8 mouse cellular contexts compared by ENCODE assay signal in genomic region chrX:151016938-151017877, GRCm38 (mm10). TPM values are rescaled to one million over a fixed set of nuclear protein-coding genes. Genes with fewer than 3 reads are reported as not detected.
A peak's percentile ranks its signal among the peaks of the same experiment; 100 is the strongest.
DNase-seq lines count a peak whose midpoint lies in the region; ATAC-seq and TF ChIP-seq lines count a peak whose summit lies in the region.

Gnl3l (minus strand) TSS chrX:151017322.

- peak within 1 kb of the TSS; percentile 87 for H3K27ac ChIP-seq in MEL (ENCODE audit: control insufficient read depth, low read depth, low read length)
- H3K27ac ChIP-seq in cerebellum, adult 2 months (ENCODE audit: insufficient read depth, low read length), result peak within 1 kb of the TSS; percentile 93
- peak within 1 kb of the TSS; percentile 85 for H3K27ac ChIP-seq in forebrain, postnatal 0 days (ENCODE audit: low read depth, low read length)
- peak within 1 kb of the TSS; percentile 73 for H3K27ac ChIP-seq in lung, embryonic 15.5 days

- peak; percentile 98 for DNase-seq in MEL (ENCODE audit: low read depth, low spot score)
- DNase-seq in cerebellum, adult 2 months, result peak; percentile 88 to 89
- peak; percentile 94 for DNase-seq in forebrain, postnatal 0 days
- peak; percentile 91 for DNase-seq in heart, postnatal 4 days
- DNase-seq in layer of hippocampus, adult 8-10 months (ENCODE audit: low spot score in 2 of 2), result peak; percentile 83 to 86
- DNase-seq in ovary, adult 18-20 months (ENCODE audit: low spot score), result peak; percentile 84
- DNase-seq in thymus, postnatal 0 days (ENCODE audit: low spot score), result peak; percentile 92

- peak within 1 kb of the TSS; percentile 48 for H3K4me2 ChIP-seq in forebrain, postnatal 0 days (ENCODE audit: low read depth)
- H3K4me2 ChIP-seq in lung, embryonic 15.5 days, result peak within 1 kb of the TSS; percentile 55

- 8% methylated on average over 43 of the region's 43 CpGs for WGBS in cerebellum, adult 2 months
- 31% methylated on average over 43 of the region's 43 CpGs for WGBS in forebrain, postnatal 0 days
- WGBS in lung, embryonic 15.5 days, result 14% methylated on average over 43 of the region's 43 CpGs

- H3K4me3 ChIP-seq in MEL (ENCODE audit: control insufficient read depth in 1 of 2, insufficient read depth in 1 of 2, low read depth in 2 of 2, low read length in 2 of 2), result peak within 1 kb of the TSS; percentile 75 to 93
- H3K4me3 ChIP-seq in cerebellum, adult 2 months (replicated peaks; ENCODE audit: insufficient read depth, low read depth, low read length), result peak within 1 kb of the TSS; percentile 95
- peak within 1 kb of the TSS; percentile 44 for H3K4me3 ChIP-seq in forebrain, postnatal 0 days (ENCODE audit: low read depth, low read length)
- H3K4me3 ChIP-seq in lung, embryonic 15.5 days, result peak within 1 kb of the TSS; percentile 49

- TF ChIP-seq EP300 in MEL (IDR thresholded peaks at IDR 0.05; ENCODE audit: low read depth in 1 of 2, low read length in 2 of 2), result peak in 1 of 2 experiments; percentile 39; a peak in 2 of 4 replicates

- peak; percentile 42 to 77 (median 44) for TF ChIP-seq CTCF in MEL (IDR thresholded peaks at IDR 0.05 in 2 of 3, conservative IDR thresholded peaks at IDR 0.05 in 1 of 3; ENCODE audit: control insufficient read depth in 1 of 3, insufficient read depth in 1 of 3, low read depth in 2 of 3, low read length in 3 of 3, poor library complexity in 1 of 3, severe bottlenecking in 1 of 3)
- TF ChIP-seq CTCF in cerebellum, adult 2 months (IDR thresholded peaks at IDR 0.05; ENCODE audit: borderline replicate concordance, insufficient read depth, low read depth, low read length), result peak; percentile 44; the same call in 1 of the 2 replicates
- peak; percentile 66 for TF ChIP-seq CTCF in forebrain, postnatal 0 days (IDR thresholded peaks at IDR 0.05; ENCODE audit: low read depth)

- no peak for TF ChIP-seq RAD21 in MEL (IDR thresholded peaks at IDR 0.05; ENCODE audit: low read depth, low read length)

- H3K9me3 ChIP-seq in MEL (replicated peaks; ENCODE audit: insufficient read depth, low read length), result no peaks in the 10 kb centered on the region
- H3K9me3 ChIP-seq in forebrain, postnatal 0 days (ENCODE audit: low read length), result no peaks in the 10 kb centered on the region
- no peaks in the 10 kb centered on the region for H3K9me3 ChIP-seq in lung, embryonic 15.5 days

- H3K4me1 ChIP-seq in MEL (ENCODE audit: control insufficient read depth in 1 of 2, insufficient read depth in 2 of 2, low read length in 2 of 2), result peaks cover 0 to 14% of the 10 kb centered on the region in 2 experiments; a peak in 2 of 4 replicates
- H3K4me1 ChIP-seq in cerebellum, adult 2 months (ENCODE audit: control insufficient read depth, insufficient read depth, low read length), result 0 out of 2 replicates have a peak, but pooled peaks cover 2% of the 10 kb centered on the region
- H3K4me1 ChIP-seq in forebrain, postnatal 0 days (ENCODE audit: insufficient read depth), result no peaks in the 10 kb centered on the region
- no peaks in the 10 kb centered on the region for H3K4me1 ChIP-seq in lung, embryonic 15.5 days

- no peaks in the 10 kb centered on the region for H3K27me3 ChIP-seq in MEL (ENCODE audit: control insufficient read depth in 1 of 2, insufficient read depth in 2 of 2, low read length in 2 of 2)
- no peaks in the 10 kb centered on the region for H3K27me3 ChIP-seq in cerebellum, adult 2 months (ENCODE audit: control insufficient read depth, insufficient read depth, low read length)
- H3K27me3 ChIP-seq in forebrain, postnatal 0 days (ENCODE audit: insufficient read depth, low read length), result no peaks in the 10 kb centered on the region
- no peaks in the 10 kb centered on the region for H3K27me3 ChIP-seq in lung, embryonic 15.5 days

- peaks cover 3 to 16% of the 10 kb centered on the region in 2 experiments; a peak in 3 of 4 replicates for H3K36me3 ChIP-seq in MEL (ENCODE audit: control insufficient read depth in 1 of 2, insufficient read depth in 2 of 2, low read length in 2 of 2)
- peaks cover 3% of the 10 kb centered on the region; the same call in 1 of the 2 replicates for H3K36me3 ChIP-seq in forebrain, postnatal 0 days (ENCODE audit: insufficient read depth)
- peaks cover 7% of the 10 kb centered on the region; the same call in 1 of the 2 replicates for H3K36me3 ChIP-seq in lung, embryonic 15.5 days

- peak; percentile 50 to 95 for TF ChIP-seq POLR2A in MEL (IDR thresholded peaks at IDR 0.05; ENCODE audit: control insufficient read depth in 1 of 2, insufficient read depth in 1 of 2, low read depth in 1 of 2, low read length in 2 of 2, poor library complexity in 1 of 2)
- TF ChIP-seq POLR2A in cerebellum, adult 2 months (IDR thresholded peaks at IDR 0.05; ENCODE audit: borderline replicate concordance, insufficient read depth, low read length), result peak; percentile 72; the same call in 1 of the 2 replicates

- H3K79me2 ChIP-seq in MEL (ENCODE audit: control insufficient read depth, insufficient read depth, low read length, poor library complexity), result peaks cover 10% of the 10 kb centered on the region

- peak within 1 kb of the TSS; percentile 82 for H3K9ac ChIP-seq in MEL (ENCODE audit: control insufficient read depth, low read depth, low read length, poor library complexity, severe bottlenecking)
- peak within 1 kb of the TSS; percentile 53 for H3K9ac ChIP-seq in forebrain, postnatal 0 days
- H3K9ac ChIP-seq in lung, embryonic 15.5 days, result peak within 1 kb of the TSS; percentile 38; the same call in 1 of the 2 replicates

- ATAC-seq in forebrain, postnatal 0 days, result peak; percentile 97
- ATAC-seq in lung, embryonic 15.5 days (ENCODE audit: borderline replicate concordance, extremely low read depth, low FRiP score, low TSS enrichment), result peak; percentile 98

TF ChIP-seq in MEL, 35 proteins besides CTCF, POLR2A, EP300 and RAD21 (continues in another document):
- TF ChIP-seq POLR2AphosphoS5 (IDR thresholded peaks at IDR 0.05; ENCODE audit: borderline replicate concordance, low read depth, low read length) (no peak), MAFK (IDR thresholded peaks at IDR 0.05; ENCODE audit: borderline replicate concordance, low read depth, low read length) (no peak), TBP (IDR thresholded peaks at IDR 0.05; ENCODE audit: low read depth, low read length) (peak; percentile 73), ETS1 (IDR thresholded peaks at IDR 0.05; ENCODE audit: low read depth, low read length) (0 out of 2 replicates have a peak, but pooled peaks have one; percentile 46), TAL1 (IDR thresholded peaks at IDR 0.05; ENCODE audit: low read length) (no peak), NRF1 (IDR thresholded peaks at IDR 0.05; ENCODE audit: insufficient read depth, low read depth, low read length, poor library complexity, severe bottlenecking) (0 out of 2 replicates have a peak, but pooled peaks have one; percentile 52), MAZ (IDR thresholded peaks at IDR 0.05; ENCODE audit: low read depth, low read length) (peak; percentile 78; the same call in 1 of the 2 replicates), USF2 (IDR thresholded peaks at IDR 0.05; ENCODE audit: borderline replicate concordance in 1 of 2, insufficient read depth in 1 of 2, low read depth in 1 of 2, low read length in 2 of 2) (peak in 1 of 2 experiments; percentile 56; a peak in 1 of 4 replicates), ZC3H11A (IDR thresholded peaks at IDR 0.05; ENCODE audit: low read depth, low read length) (peak; percentile 59), ZNF384 (IDR thresholded peaks at IDR 0.05; ENCODE audit: low read depth, low read length) (no peak; the same call in 1 of the 2 replicates), ZMIZ1 (IDR thresholded peaks at IDR 0.05; ENCODE audit: low read depth, low read length) (peak; percentile 64; the same call in 1 of the 2 replicates), MYB (IDR thresholded peaks at IDR 0.05; ENCODE audit: low read depth, low read length) (no peak), MYC (IDR thresholded peaks at IDR 0.05; ENCODE audit: low read depth, low read length) (peak; percentile 87), TCF12 (IDR thresholded peaks at IDR 0.05; ENCODE audit: low read depth, low read length) (peak; percentile 1; the same call in 1 of the 2 replicates), SMC3 (IDR thresholded peaks at IDR 0.05; ENCODE audit: low read depth, low read length) (no peak), MXI1 (IDR thresholded peaks at IDR 0.05; ENCODE audit: low read depth, low read length) (peak; percentile 46; the same call in 1 of the 2 replicates), CHD1 (IDR thresholded peaks at IDR 0.05; ENCODE audit: low read depth, low read length) (0 out of 2 replicates have a peak, but pooled peaks have one; percentile 77), MEF2A (IDR thresholded peaks at IDR 0.05; ENCODE audit: extremely low read depth, insufficient replicate concordance, low read depth, low read length, poor library complexity, severe bottlenecking) (no peak), GATA1 (IDR thresholded peaks at IDR 0.05; ENCODE audit: low read depth, low read length) (no peak), POLR2AphosphoS2 (IDR thresholded peaks at IDR 0.05; ENCODE audit: low read length) (peak; percentile 91), NELFE (IDR thresholded peaks at IDR 0.05; ENCODE audit: low read depth, low read length) (peak; percentile 93), HCFC1 (IDR thresholded peaks at IDR 0.05; ENCODE audit: low read depth, low read length) (peak; percentile 72), E2F4 (IDR thresholded peaks at IDR 0.05; ENCODE audit: borderline replicate concordance, low read depth, low read length) (peak; percentile 78; the same call in 1 of the 2 replicates), RCOR1 (IDR thresholded peaks at IDR 0.05; ENCODE audit: low read depth, low read length) (no peak), SIN3A (IDR thresholded peaks at IDR 0.05; ENCODE audit: low read length) (peak; percentile 58), CHD2 (IDR thresholded peaks at IDR 0.05; ENCODE audit: low read length) (no peak), ELF1 (IDR thresholded peaks at IDR 0.05; ENCODE audit: low read depth, low read length) (peak; percentile 88), BHLHE40 (IDR thresholded peaks at IDR 0.05; ENCODE audit: borderline replicate concordance, low read depth, low read length) (peak; percentile 74; the same call in 1 of the 2 replicates)

RNA-seq across cellular contexts. Expression of gene Gnl3l, which starts in this region (rescaled TPM):
- 61.0 and 61.9 TPM in 2 replicates for total RNA-seq in MEL (2012; rRNA removed)
- 10 to 100 TPM; 44.3 to 49.6 TPM for polyA plus RNA-seq in MEL (2012; ENCODE audit: insufficient read depth in 1 of 2, insufficient read length in 2 of 2, low read depth in 1 of 2, low replicate concordance in 2 of 2, missing spikeins in 1 of 2)
- 85.2 and 87.4 TPM in 2 replicates for polyA plus RNA-seq in cerebellum, adult 2 months (2012; rRNA removed)
- total RNA-seq in forebrain, postnatal 0 days (2014; rRNA removed), result 151 and 179 TPM in 2 replicates
- 78.4 and 98.6 TPM in 2 replicates for polyA plus RNA-seq in forebrain, postnatal 0 days (2015; fragmentation: Nextera tagmentation; extraction: Ambion mirVana)
- total RNA-seq in heart, postnatal 4 days (2021), result 10 to 100 TPM; 34.3 to 37.9 TPM
- total RNA-seq in layer of hippocampus, adult 8-10 months (2022), result 100 to 1,000 TPM; 174 to 229 (median 202) TPM
- polyA plus RNA-seq in lung, embryonic 15.5 days (2015; fragmentation: Nextera tagmentation; extraction: Ambion mirVana), result 27.0 and 27.6 TPM in 2 replicates
- 23.8 and 25.4 TPM in 2 replicates for polyA plus RNA-seq in thymus, postnatal 0 days (2015; fragmentation: Nextera tagmentation; extraction: Ambion mirVana)

Comparison
In these comparisons a context has a peak if more than half of its experiments do, and no peak if none do; other contexts are left out.
1. Peak in every context shown above with its lines: DNase-seq, ATAC-seq, H3K4me3 ChIP-seq and H3K27ac ChIP-seq.
2. H3K4me3 ChIP-seq: peak in every context shown above with its lines; median percentile 95 in cerebellum, adult 2 months; 84 in MEL; 49 in lung, embryonic 15.5 days; 44 in forebrain, postnatal 0 days.